Mouse (Mus musculus) testis, adult 2 months (tissue): Measurements from ENCODE around the gene Trim38.

Experiments used
- CTCF ChIP-seq: fragments of 200-500 bp; IDR thresholded peaks from 2 replicates; pipeline ENCODE4 v1.5.1; 2012; ENCODE audit warnings: low read depth, mild to moderate bottlenecking, inconsistent platforms, low read length, moderate library complexity; ENCODE audit not compliant: control insufficient read depth, insufficient read depth, insufficient replicate concordance
- POLR2A ChIP-seq: fragments of 200-500 bp; IDR thresholded peaks from 2 replicates; pipeline ENCODE4 v1.6.1; 2012; ENCODE audit warnings: low read depth, mild to moderate bottlenecking, inconsistent platforms, low read length, moderate library complexity; ENCODE audit not compliant: control insufficient read depth

GRCm38 (mm10) chr13:23806422-23807052, 36.8 kb downstream of the Trim38 start, which contains the start of gene Slc17a2:
- TF ChIP-seq CTCF, result no peak
- no peak for TF ChIP-seq POLR2A
